Mouse (Mus musculus) layer of hippocampus, adult 8-10 months (tissue): ENCODE measurements at regions not wholly inside any gene's neighbourhood (a gene's known extent, or its start where the extent isn't known, plus 50 kb on each side); places are given as distances from the start of the nearest gene placed in this dataset.
A peak's percentile ranks its signal among the peaks of the same experiment; 100 is the strongest.

Experiments
- DNase-seq, 2 experiments: peaks; one replicate each; pipeline ENCODE4 v3.0.0; 2022; ENCODE audit warnings: low spot score in 2 of 2

DNA sequence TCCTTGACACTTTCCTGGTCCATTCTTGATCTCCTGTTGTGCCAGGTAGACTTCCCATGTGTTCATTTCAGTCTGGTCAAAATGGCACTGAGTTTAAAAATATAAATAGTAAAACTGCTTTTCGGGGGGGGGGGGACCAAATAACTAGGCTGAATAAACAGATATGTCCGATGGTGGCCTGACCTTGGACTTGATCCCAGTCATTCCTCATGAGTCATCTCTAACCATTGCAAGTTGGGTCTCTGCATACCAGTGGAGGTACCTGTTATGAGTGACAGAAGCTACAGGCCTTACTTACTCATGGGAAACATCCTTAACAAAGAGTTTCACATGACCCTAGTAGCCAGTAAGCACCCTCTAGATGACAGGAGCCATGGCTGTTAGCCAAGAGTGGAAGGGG, 76.2 kb upstream of the Ncam1 start:
- DNase-seq = no peak

- peak; percentile 70 to 90 for DNase-seq
Observed at GRCm38 (mm10) chr9:49873550-49873949, 74.8 kb upstream of the Ncam1 start.

DNA sequence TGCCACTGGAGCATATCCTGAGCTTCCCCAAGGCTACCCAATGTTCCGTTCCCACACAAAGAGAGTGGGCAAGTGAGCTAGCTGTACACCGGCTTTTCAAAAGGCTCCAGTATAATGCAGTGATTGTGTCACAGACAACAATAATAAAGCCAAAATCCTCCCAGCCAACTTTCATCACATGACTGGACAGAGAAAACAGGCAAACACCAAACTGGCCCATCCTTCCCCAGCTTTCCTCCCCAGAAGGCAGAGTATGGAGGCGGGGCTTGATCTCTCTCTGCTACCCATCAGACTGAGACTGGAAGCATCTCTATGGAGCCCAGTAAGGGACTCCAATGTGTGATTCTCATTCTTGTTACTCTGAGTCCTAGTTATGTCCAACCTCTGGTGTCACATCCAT, 52.8 kb upstream of the Ncam1 start:
- DNase-seq = peak; percentile 16 to 41

DNA sequence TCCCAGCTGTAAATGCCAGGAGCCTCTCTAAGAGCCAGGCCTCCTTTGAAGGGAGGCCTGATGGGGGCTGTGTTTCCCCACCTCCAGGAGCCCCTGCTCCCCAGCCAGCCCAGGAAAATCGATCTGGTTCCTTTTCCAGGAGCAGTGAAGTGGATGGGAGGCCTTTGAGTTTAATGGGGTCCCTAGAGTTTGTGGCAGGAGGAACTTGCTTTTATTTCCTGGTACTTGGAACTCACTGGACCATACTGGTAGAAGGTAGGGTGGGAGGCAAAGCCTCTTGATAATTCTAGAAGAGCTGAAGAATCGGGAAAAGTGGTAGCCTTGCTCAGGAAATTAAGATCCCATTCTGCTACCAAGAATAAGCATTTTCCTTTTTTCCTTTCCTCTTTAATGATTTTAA, 50.7 kb upstream of the Ncam1 start:
- DNase-seq = no peak

GRCm38 (mm10) chr9:49848943-49849342, 50.2 kb upstream of the Ncam1 start:
- DNase-seq = no peak
